21 mouse cellular contexts compared by ENCODE assay signal in the genomic region with DNA sequence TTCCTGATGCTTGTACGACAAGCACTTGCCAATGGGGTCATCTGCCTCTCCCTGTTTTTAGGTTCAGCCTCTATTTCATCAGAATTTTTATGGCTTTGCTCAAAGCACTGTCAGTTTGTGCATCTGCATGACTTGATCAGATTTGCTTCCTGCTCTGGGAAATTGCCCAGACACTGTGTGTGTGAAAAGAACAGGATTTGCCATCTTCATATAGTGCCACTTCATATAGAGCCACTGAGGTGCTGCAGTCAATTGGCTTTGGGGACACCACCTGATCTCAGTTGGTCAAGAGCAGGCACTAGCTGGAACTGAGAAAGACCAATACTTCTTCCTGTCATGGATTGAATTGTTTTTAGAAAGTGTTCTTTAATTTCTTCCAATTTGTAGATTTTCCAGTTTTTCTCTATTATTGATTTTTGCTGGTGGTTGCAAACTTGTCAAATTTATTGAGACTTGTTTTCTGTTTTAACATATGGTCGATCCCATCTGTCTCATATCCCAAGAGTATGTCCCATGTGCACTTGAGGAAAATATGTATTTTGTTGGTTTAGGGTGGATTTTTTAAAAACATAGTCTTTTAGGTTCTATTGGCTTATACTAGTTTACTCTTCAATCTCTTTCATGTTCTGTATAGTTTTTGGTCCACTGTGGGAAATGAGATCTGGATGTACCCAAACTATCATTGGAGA.
DNase-seq lines count a peak whose midpoint lies in the region; ATAC-seq lines count a peak whose summit lies in the region.
"Had no signal": no experiment of that assay in that cellular context is flagged by ENCODE, and none has a peak within 500 bp of the region (broad histone marks: within the 10 kb centered on the region; RNA-seq: fewer than 3 reads in every experiment).

No protein-coding gene starts in this region.

- ATAC-seq in frontal cortex, adult (ENCODE audit: low TSS enrichment) = peak; percentile 32
- ATAC-seq: hindbrain, postnatal 0 days; intestine, embryonic 15.5 days; midbrain, embryonic 15.5 days had no signal

- DNase-seq in cerebellum, adult 18-20 months = peak; percentile 30 to 32
- DNase-seq in cerebellum, postnatal 4 days (ENCODE audit: low spot score in 2 of 2) = no peak
- no peak for DNase-seq in frontal cortex, adult 2 months (ENCODE audit: extremely low spot score in 1 of 2, low spot score in 1 of 2)
- DNase-seq in left cerebral cortex, postnatal 25 days (ENCODE audit: low spot score in 2 of 2) = peak; percentile 11 to 45
- DNase-seq in left cerebral cortex, postnatal 36 days (ENCODE audit: low spot score in 2 of 2) = no peak
- no peak for DNase-seq in spleen, adult 12 weeks (ENCODE audit: low spot score)
- DNase-seq: adrenal gland, adult 8-10 months; cerebellum, postnatal 36 days; embryo, embryonic 11 days; gastrocnemius, postnatal 14 days; kidney, adult 8-10 months; kidney, postnatal 10 days; lung, embryonic 14.5 days; lung, postnatal 14 days; retina, postnatal 1 day; thymus, adult 18-20 months; thymus, postnatal 25 days had no signal

- intact Hi-C loops in left cerebral cortex, postnatal 25 days (cut with DNase I) = loop anchor here (10.0 kb wide), 1 partner anchor 155 kb away; no protein-coding TSS in a partner anchor
- intact Hi-C loops in left cerebral cortex, postnatal 36 days (cut with DNase I) = loop anchor here (5.0 kb wide), 1 partner anchor 162 kb away; no protein-coding TSS in a partner anchor

Comparison
In these comparisons a context has a peak if more than half of its experiments do, and no peak if none do; other contexts are left out.
1. DNase-seq: peak in cerebellum, adult 18-20 months (2 of 2) and left cerebral cortex, postnatal 25 days (2 of 2); none in cerebellum, postnatal 4 days (0 of 2), frontal cortex, adult 2 months (0 of 2), left cerebral cortex, postnatal 36 days (0 of 2) and spleen, adult 12 weeks (single experiment).